Mouse (Mus musculus): ENCODE measurements around the gene Cd300e.
"Not testable (repeated sequence)": the region's sequence is repeated elsewhere in the genome, so short reads cannot be mapped to it uniquely, and the experiment has no call there.

Gene Cd300e

DNA sequence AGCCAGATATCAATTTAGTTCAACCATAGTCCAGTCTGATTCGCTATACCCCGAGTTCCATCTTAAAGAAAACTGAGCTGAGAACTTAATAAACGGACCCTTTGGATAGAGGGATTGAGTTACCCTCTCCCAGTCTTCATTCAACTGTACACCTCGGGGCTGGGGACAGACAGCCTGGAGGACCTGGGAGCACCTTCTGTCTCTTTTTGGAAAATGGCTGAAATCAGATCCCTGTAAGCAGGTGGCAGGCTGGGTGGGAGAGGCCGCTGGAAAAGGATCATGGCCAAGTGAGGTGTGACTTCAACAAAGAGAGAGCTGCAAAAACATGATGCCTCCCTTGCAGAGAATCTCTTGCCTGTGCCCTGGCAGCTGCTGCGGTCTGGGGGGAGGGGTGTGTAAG, 20.2 kb upstream of the Cd300e start:
- no peak for DNase-seq (ENCODE audit: low spot score in 2 of 2)

DNA sequence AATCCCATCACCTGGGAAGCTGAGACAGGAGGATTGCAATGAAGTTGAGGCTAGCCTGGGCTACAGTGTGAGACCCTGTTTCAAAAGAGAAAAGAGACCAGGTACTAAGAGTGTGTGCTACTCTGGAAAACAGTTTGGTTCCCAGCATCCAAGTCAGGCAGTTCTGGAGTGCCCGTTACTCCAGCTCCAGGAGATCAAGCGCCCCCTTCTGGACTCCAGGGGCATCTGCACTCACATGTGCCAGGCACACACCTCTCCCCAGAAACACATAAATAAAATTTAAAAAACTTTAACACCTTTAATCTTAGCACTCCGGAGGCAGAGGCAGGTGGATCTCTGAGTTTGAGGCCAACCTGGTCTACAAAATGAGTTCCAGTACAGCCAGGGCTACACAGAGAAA, 19.4 kb upstream of the Cd300e start:
- DNase-seq (ENCODE audit: low spot score in 2 of 2) = no peak

DNA sequence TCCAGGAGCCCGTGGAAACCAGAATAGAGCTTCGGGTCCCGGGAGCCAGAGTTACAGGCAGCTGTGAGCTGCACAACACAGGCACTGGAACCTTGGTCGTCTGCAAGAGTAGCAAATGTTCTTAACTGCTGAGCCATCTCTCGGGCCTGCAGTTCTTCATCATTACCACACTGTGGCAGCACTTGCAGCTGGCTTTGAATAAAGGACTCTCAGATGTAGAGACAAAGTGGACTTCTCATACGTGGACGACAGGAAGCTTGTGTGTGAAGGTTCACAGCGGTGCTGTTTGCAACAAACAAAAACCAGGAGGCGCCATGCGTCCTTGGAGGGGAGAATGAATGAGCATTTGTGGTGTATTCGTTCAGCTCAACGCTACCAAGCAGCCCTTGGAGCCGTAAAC, 18.9 kb upstream of the Cd300e start:
- DNase-seq (ENCODE audit: low spot score in 2 of 2) = peak; percentile 69 to 70

DNA sequence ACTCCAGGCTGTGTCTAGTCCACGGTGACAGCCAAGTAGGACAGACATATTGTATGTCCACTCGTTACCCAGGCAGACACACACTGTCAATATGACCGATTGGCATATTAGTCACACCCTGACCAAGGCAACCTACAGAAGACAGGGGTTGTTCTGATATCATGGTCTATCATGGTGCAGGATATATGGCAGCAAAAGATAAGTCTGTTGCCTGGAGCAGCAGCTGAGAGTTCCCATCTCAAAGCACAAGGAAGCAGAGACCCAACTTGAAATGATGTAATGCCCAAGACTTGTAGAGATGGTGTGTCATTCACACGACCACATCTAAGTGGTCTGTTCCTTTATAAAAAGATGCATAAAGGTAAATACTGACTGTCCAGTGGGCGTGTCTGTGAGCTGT, 16.7 kb upstream of the Cd300e start:
- DNase-seq (ENCODE audit: low spot score in 2 of 2) = no peak

DNA sequence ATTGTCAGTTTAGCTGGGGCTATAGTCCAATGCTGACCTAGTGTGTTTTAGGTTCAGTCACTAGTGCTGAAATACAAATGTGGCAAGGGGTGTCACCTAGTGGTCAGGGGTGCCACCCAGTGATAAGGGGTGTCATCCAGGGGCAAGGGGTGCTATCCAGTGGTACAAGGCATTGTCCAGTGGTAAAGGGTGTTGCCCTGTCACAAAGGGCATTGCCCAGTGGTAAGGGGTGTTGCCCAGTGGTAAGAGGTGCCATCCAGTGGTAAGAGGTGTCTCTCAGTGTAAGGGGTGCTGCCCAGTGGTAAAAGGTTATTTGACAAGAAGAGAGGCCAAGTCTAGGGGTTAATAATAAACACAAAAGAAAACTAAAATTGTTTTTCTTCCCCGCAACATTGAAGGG, 15.5 kb upstream of the Cd300e start:
- no peak for DNase-seq (ENCODE audit: low spot score in 2 of 2)

DNA sequence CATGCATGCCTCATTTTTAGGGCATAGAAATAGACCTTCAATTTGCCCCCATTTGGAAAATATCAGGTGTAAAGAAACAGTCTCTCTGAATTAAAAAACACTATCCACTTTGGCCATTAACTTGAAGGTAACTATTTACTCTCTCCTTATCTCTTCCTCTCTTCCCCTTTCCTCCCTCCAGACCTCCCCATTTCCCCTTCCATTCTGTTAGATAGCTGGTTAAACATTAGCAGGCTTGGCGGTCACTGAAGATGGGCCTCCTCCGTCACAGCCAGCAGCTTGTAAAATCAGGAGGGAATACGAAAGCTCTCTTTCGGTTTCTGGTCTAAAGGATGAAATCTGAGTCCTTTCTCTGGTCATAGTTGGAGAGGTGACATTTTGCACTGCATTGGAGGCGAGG, 13.9 kb upstream of the Cd300e start:
- DNase-seq (ENCODE audit: low spot score in 2 of 2) = no peak

DNA sequence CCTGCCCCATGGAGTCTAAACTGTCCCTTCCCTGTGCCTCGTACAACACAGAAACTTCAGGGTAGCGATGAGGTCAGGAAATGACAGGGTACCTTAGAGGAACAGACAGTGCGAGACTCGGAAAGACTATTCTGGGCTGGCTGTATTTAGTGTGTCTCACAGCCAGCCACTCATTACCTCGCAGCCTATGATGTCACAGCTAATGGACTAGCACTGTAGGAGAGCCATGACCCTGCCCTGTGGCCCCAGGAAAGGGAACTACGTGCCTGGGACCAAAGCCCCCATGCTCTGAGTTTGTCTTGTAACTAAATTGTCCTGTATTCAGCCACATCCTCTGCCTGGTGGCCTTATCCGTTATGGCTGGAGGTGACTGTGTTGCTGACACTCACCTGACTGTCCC, 13.4 kb upstream of the Cd300e start:
- DNase-seq (ENCODE audit: low spot score in 2 of 2) = no peak

DNA sequence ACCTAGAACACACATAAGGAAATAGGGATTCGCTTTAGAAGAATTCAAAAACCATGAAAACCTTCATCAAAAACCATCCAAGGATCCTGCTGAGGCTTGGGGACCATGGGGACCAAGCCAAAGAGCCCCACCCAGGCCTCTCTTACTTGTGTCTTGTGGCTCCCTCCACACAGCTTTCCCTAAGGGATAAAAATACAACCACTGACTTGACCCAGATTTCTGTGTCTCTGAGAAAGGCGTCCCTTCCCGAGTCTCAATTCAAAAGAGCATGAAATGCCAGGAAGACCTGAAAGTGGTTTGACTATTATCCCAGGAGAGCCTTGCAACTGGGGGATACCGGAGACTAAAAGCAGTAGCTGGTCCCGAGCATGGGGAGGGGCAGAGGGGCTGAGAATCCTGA, 11.0 kb upstream of the Cd300e start:
- no peak for DNase-seq (ENCODE audit: low spot score in 2 of 2)

DNA sequence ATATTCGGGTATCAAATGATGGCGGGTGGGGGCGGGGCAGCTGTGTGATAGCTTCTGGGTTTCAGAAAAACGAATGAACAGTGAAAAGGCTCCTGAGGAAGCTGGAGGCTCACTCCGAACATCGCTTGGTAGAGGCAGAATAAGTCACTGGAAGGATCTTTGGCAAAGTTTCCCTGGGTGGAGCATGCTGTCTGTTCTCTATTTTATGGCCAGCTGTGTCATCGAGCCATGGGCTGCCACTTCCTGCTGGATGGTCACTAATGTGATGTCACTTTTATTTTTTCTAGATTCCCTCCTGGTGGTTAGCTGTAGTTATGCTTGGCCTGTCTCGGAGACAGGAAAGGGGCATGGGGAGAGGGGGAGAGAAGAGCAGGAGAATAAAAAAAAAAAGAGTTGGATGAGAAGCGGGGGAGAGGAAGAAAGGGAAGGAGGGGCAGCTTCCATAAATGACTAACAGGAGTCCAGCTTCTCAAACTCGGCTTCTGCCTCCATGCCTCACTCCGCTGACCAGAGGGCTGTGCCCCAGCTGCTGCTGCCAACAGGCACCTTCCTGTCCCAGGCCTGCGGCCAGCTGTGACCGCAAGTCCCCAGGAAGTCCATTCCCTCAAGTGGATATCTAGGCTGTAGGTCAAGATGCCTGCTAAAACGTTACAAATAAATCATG, 9.8 kb upstream of the Cd300e start:
- DNase-seq (ENCODE audit: low spot score in 2 of 2) = peak; percentile 37 to 46

DNA sequence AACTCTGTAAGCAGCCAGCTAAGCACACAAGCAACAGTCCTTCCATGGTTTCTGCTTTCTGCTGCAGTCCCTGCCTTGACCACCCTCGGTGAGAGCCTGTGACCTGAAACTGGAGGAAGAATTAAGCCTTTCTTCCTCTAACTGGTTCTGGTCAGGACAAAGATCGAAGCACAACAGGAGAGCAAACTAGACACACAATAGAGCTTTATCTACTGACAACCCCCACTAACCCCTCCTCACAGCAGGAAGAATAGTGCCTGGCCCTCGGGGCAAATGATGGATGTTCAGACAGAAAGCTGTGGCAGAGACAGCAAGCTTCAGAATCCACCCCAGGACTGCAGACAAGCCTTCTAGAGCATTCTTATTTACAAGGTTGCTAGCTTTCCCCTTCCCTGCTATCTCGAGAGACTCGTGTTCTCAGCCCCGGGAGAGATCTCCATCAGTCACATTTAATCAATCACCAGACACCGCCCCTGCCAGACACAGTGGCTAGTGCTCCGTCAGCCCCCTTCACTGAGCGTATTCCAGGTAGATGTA, 9.1 kb upstream of the Cd300e start:
- no peak for DNase-seq (ENCODE audit: low spot score in 2 of 2)

DNA sequence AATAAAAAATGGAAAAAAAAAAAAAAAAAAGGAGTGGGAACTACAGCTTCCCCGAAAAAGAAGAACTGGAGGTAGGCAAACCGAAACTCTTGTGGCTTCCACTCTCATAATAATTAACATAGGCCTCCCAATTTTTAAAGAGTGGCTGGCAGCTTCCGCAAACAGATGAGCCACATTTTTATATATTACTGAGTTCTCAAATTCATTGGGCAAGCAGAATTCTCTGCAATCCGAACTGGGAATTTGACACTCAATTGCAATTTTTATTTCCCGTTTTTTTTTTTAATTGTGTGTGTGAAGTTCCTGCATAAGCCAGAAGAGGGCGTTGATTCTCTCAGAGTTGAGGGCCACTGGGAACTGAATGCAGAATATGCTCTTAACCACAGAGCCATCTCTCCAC, 4.8 kb upstream of the Cd300e start:
- DNase-seq (ENCODE audit: low spot score in 2 of 2) = no peak

DNA sequence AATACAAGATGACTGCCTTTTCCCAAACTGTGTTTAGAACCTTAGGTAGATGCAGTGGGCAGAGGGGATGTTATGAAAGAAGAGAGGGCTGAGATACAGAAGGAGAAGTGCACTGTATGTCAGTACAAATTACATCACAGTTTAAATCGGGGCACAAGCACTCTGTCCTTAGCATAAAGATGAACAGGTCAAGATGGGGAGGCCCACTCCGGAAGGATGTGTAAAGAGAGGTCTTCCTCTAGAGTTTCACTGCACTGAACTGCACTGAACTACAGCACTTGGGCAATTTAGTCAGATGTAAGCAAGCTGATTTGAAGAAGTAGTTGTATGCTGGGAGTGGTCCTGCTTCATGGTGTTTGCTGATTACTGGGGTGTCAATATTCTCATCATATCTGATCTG, 2.2 kb downstream of the Cd300e start:
- DNase-seq (ENCODE audit: low spot score in 2 of 2) = no peak

DNA sequence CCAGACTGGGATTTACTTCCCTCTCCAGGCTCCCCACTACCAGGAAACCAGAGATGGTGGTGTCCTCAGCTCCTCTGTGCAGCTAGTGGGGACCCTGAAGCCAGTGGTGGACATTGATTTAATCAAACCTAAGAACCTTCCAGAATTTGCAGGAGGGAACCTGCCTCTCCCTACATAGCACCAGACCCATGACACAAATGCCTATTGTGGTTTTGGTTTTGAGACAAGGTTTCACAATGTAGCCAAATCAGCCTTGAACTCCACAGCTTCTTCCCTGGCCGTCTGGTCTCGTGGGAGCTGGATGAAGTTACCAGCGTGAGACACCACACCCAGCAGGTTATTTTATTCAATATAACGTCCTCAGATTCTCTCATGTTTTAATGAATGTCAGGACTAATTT, 3.3 kb downstream of the Cd300e start:
- no peak for DNase-seq (ENCODE audit: low spot score in 2 of 2)

DNA sequence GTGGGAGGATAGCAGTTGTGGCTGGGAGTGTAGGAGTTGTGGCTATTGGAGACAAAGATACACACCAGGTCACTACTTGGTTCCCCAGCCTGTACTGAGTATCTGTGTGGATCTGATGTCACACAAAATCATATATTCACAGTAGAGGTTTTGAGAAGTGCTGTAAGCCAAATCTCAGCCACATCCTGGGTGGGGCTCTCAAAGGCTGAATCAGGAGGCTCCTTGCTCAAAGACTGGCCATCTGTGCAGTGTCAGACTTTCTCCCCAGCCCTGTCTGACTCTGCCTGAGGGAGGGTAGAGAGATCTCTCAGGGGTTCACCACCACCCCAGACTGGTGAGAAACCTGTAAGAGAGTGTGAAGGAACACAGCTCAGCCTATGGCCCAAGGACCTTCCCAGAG, 7.4 kb downstream of the Cd300e start:
- no peak for DNase-seq (ENCODE audit: low spot score in 2 of 2)

DNA sequence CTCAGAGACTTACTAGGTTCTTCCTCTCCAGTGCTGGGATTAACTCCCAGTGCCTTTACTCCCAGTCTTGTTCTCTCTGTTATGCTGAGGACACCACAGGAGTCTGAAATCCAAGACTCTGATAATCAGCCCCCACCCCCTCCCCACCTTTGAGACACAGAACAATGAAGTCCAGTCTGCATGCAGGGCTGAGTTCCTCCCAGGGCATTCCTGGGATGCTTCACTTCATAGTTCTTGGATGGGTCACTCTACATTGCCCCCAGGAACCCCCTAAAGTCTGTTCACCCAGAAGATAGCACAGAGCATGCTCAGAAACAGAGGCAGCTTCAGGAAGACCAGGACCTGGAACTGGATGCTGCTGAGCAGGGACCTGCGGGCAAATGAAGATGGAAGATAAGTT, 9.0 kb downstream of the Cd300e start:
- no peak for DNase-seq (ENCODE audit: low spot score in 2 of 2)

DNA sequence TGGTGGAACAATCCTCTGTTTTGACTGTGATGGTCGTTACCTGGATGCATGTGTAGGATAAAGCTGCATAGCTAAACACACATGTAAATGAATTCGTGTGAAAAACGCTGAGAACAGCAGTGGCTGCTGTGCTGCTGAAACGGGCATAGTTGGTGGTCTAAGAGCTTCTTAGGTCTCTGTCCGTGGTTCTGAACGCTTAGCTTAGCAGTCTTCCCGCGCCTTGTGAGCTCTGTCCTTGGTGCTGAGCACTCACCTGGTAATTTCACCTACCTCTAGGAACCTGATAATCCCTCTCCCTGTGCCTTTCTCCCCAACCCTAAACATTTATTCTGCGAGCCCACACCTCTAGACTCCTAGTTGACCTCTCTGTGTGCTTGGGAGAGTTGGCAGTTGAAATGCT, 9.8 kb downstream of the Cd300e start:
- DNase-seq (ENCODE audit: low spot score in 2 of 2) = no peak

DNA sequence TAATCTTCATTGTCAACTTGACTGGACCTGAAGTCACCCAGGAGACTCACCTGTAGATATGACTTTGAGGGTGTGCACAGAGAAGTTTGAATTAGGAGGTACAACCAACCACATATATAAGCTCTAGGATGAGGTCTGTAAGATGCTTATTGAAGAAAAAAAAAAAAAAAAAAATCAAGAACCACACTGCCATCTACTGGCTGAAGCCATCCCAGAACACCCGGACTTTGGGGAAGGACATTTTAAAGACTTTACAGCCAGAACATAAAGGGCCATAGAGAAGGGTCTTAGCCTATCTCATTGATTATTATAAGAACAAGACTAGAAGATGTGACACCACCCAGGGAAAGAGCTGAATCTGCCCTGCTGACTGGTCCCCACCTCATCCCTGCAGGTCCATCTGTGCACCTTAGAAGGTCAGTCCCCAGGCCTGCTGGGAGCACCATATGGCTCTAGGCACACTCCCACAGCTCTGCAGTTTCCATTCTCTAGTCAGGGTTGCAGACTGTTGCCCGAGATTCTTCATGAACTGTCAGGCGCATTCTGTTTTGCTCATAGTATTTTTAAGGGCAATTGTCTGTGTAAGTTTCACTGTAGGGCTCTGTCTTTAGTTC, 12.6 kb downstream of the Cd300e start:
- no peak for DNase-seq (ENCODE audit: low spot score in 2 of 2)

DNA sequence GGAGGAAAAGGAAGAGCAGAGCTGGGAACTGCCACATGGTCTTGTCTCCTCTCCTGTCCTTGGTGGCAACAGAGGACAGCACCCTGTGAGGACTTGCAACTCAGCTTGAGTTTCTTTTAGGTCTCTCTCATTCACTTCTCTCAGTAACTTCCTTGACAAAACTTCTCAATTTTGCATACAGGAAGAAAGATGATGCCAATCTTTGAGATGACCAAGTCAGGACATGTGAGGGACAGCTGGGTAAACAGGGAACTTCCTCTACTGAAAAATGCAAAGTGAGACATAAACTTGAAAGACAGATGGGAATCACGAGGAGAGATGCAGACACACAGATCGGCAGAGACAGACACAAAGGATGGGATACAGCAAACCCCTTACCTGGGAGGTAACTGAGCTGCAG, 13.7 kb downstream of the Cd300e start, which contains the start of gene Cd300ld3:
Gene Cd300ld3 (minus strand): TSS at position 151 of the 400 bp plus-strand sequence.
- no peak for DNase-seq (ENCODE audit: low spot score in 2 of 2)

DNA sequence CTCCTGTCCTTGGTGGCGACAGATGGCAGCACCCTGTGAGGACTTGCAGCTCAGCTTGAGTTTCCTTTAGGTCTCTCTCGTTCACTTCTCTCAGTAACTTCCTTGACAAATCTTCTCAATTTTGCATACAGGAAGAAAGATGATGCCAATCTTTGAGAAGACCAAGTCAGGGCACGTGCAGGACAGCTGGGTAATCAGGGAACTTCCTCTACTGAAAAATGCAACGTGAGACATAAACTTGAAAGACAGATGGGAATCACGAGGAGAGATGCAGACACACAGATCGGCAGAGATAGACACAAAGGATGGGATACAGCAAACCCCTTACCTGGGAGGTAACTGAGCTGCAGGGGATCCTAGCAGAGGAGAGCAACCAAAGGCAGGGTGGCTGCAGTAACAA, 24.3 kb downstream of the Cd300e start, which contains the start of gene Cd300ld5:
Gene Cd300ld5 (minus strand): TSS at position 101 of the 400 bp plus-strand sequence.
- DNase-seq (ENCODE audit: low spot score in 2 of 2) = not testable (repeated sequence)

DNA sequence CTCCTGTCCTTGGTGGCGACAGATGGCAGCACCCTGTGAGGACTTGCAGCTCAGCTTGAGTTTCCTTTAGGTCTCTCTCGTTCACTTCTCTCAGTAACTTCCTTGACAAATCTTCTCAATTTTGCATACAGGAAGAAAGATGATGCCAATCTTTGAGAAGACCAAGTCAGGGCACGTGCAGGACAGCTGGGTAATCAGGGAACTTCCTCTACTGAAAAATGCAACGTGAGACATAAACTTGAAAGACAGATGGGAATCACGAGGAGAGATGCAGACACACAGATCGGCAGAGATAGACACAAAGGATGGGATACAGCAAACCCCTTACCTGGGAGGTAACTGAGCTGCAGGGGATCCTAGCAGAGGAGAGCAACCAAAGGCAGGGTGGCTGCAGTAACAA, 35.1 kb downstream of the Cd300e start, which contains the start of gene Cd300ld4:
Gene Cd300ld4 (minus strand): TSS at position 101 of the 400 bp plus-strand sequence.
- not testable (repeated sequence) for DNase-seq (ENCODE audit: low spot score in 2 of 2)

DNA sequence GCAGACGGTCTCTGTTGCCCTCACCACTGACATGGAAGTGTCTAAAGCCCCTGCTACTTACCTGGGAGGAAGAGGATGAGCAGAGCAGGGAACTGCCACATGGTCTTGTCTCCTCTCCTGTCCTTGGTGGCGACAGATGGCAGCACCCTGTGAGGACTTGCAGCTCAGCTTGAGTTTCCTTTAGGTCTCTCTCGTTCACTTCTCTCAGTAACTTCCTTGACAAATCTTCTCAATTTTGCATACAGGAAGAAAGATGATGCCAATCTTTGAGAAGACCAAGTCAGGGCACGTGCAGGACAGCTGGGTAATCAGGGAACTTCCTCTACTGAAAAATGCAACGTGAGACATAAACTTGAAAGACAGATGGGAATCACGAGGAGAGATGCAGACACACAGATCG, 45.9 kb downstream of the Cd300e start, which contains the start of gene Cd300ld2:
Gene Cd300ld2 (minus strand): TSS at position 101 of the 400 bp plus-strand sequence.
- not testable (repeated sequence) for DNase-seq (ENCODE audit: low spot score in 2 of 2)

DNA sequence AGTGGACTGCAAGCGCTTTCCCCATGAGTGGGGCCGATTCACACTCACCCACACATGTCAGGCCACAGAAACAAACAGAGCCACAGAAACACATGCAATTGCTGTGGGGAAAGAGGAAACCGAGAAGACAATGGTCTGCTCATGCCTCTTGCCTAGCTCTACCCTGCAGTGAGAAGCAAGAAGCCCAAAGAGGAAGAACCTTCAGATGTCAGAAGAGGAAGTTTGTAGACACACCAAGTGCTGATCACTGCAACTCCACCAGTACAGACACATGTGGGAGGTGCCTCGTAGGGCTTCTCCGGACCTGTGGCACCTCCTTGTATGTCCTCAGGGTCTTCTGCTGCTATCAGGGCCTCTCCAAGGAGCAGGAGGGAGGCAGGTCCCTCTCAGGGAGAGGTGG, 57.9 kb downstream of the Cd300e start:
- peak in 1 of 2 experiments; percentile 23 for DNase-seq (ENCODE audit: low spot score in 2 of 2)

Measured in right cerebral cortex, postnatal 10 days (tissue).